Mouse (Mus musculus): Measurements from ENCODE around the gene Pik3cb. TPM values are rescaled to one million over a fixed set of nuclear protein-coding genes. Genes with fewer than 3 reads are reported as not detected.

Gene Pik3cb
- 3.2 and 4.3 TPM in 2 replicates for polyA plus RNA-seq (2015; fragmentation: Nextera tagmentation; extraction: Ambion mirVana)

GRCm38 (mm10) chr9:99140063-99140882 is at the start of gene Pik3cb:
Pik3cb (minus strand) TSS chr9:99140621.
- Histone ChIP-seq H3K4me1 (replicated peaks) (peaks cover 22% of the 10 kb centered on the region), H3K27ac (peak within 1 kb of the TSS; percentile 97), H3K27me3 (0 out of 2 replicates have a peak, but pooled peaks cover 17% of the 10 kb centered on the region), H3K9ac (peak within 1 kb of the TSS; percentile 92), H3K4me2 (peak within 1 kb of the TSS; percentile 71), H3K9me3 (no peaks in the 10 kb centered on the region), H3K4me3 (peak within 1 kb of the TSS; percentile 80), H3K36me3 (no peaks in the 10 kb centered on the region)
- peak; percentile 95 for ATAC-seq (ENCODE audit: low FRiP score)
- WGBS, result under 1% methylated on average over 69 of the region's 77 CpGs

- no peak overlapping the region for H3K27ac ChIP-seq
- peaks cover 4% of the 10 kb centered on the region; the same call in 1 of the 2 replicates for H3K4me1 ChIP-seq (replicated peaks)
- H3K9me3 ChIP-seq, result no peaks in the 10 kb centered on the region
- no peak overlapping the region for H3K9ac ChIP-seq
- no peak overlapping the region for H3K4me2 ChIP-seq
- WGBS, result 89% methylated on average over 8 of the region's 8 CpGs
- no peaks in the 10 kb centered on the region for H3K27me3 ChIP-seq
- H3K4me3 ChIP-seq, result no peak overlapping the region
- no peak for ATAC-seq (ENCODE audit: low FRiP score)
- H3K36me3 ChIP-seq, result no peaks in the 10 kb centered on the region
Observed at GRCm38 (mm10) chr9:99183043-99183670, 42.7 kb upstream of the Pik3cb start.

GRCm38 (mm10) chr9:99182121-99182520 is 41.7 kb upstream of the Pik3cb start:
- Histone ChIP-seq H3K4me2 (no peak overlapping the region), H3K27ac (no peak overlapping the region), H3K9me3 (no peaks in the 10 kb centered on the region), H3K36me3 (no peaks in the 10 kb centered on the region), H3K4me1 (replicated peaks) (peaks cover 4% of the 10 kb centered on the region; the same call in 1 of the 2 replicates), H3K9ac (no peak overlapping the region), H3K4me3 (no peak overlapping the region), H3K27me3 (no peaks in the 10 kb centered on the region)
- 92% methylated on average over 7 of the region's 7 CpGs for WGBS
- no peak for ATAC-seq (ENCODE audit: low FRiP score)

GRCm38 (mm10) chr9:99180272-99180671 is 39.9 kb upstream of the Pik3cb start:
- Histone ChIP-seq H3K4me2 (no peak overlapping the region), H3K27ac (no peak overlapping the region), H3K9ac (no peak overlapping the region), H3K9me3 (no peaks in the 10 kb centered on the region), H3K36me3 (no peaks in the 10 kb centered on the region), H3K4me3 (no peak overlapping the region), H3K4me1 (replicated peaks) (peaks cover 4% of the 10 kb centered on the region; the same call in 1 of the 2 replicates), H3K27me3 (no peaks in the 10 kb centered on the region)
- ATAC-seq (ENCODE audit: low FRiP score), result no peak
- 55% methylated on average over 8 of the region's 8 CpGs for WGBS

GRCm38 (mm10) chr9:99178736-99179135 is 38.3 kb upstream of the Pik3cb start:
- 91% methylated on average over 3 of the region's 3 CpGs for WGBS
- Histone ChIP-seq H3K9ac (no peak overlapping the region), H3K4me1 (replicated peaks) (peaks cover 4% of the 10 kb centered on the region; the same call in 1 of the 2 replicates), H3K27ac (no peak overlapping the region), H3K9me3 (no peaks in the 10 kb centered on the region), H3K27me3 (no peaks in the 10 kb centered on the region), H3K4me3 (no peak overlapping the region), H3K36me3 (no peaks in the 10 kb centered on the region), H3K4me2 (no peak overlapping the region)
- ATAC-seq (ENCODE audit: low FRiP score), result no peak

- Histone ChIP-seq H3K36me3 (no peaks in the 10 kb centered on the region), H3K4me3 (no peak overlapping the region), H3K4me1 (replicated peaks) (peaks cover 7% of the 10 kb centered on the region; the same call in 1 of the 2 replicates), H3K9ac (no peak overlapping the region), H3K27ac (no peak overlapping the region), H3K9me3 (no peaks in the 10 kb centered on the region), H3K4me2 (no peak overlapping the region), H3K27me3 (no peaks in the 10 kb centered on the region)
- no peak for ATAC-seq (ENCODE audit: low FRiP score)
- WGBS, result 94% methylated on average over 6 of the region's 6 CpGs
Observed at GRCm38 (mm10) chr9:99175774-99176173, 35.4 kb upstream of the Pik3cb start.

- Histone ChIP-seq H3K9ac (no peak overlapping the region), H3K4me3 (no peak overlapping the region), H3K4me1 (replicated peaks) (0 out of 2 replicates have a peak, but pooled peaks cover 3% of the 10 kb centered on the region), H3K9me3 (no peaks in the 10 kb centered on the region), H3K27ac (no peak overlapping the region), H3K27me3 (no peaks in the 10 kb centered on the region), H3K4me2 (no peak overlapping the region), H3K36me3 (no peaks in the 10 kb centered on the region)
- 82% methylated on average over 2 of the region's 2 CpGs for WGBS
- ATAC-seq (ENCODE audit: low FRiP score), result no peak
Observed at GRCm38 (mm10) chr9:99172811-99173210, 32.4 kb upstream of the Pik3cb start.

GRCm38 (mm10) chr9:99171186-99171585 is 30.8 kb upstream of the Pik3cb start:
- Histone ChIP-seq H3K4me3 (no peak overlapping the region), H3K4me2 (no peak overlapping the region), H3K9ac (no peak overlapping the region), H3K36me3 (no peaks in the 10 kb centered on the region), H3K4me1 (replicated peaks) (0 out of 2 replicates have a peak, but pooled peaks cover 3% of the 10 kb centered on the region), H3K9me3 (no peaks in the 10 kb centered on the region), H3K27ac (no peak overlapping the region), H3K27me3 (no peaks in the 10 kb centered on the region)
- 63% methylated on average over 10 of the region's 10 CpGs for WGBS
- ATAC-seq (ENCODE audit: low FRiP score), result no peak

- Histone ChIP-seq H3K9me3 (no peaks in the 10 kb centered on the region), H3K36me3 (no peaks in the 10 kb centered on the region), H3K4me3 (no peak overlapping the region), H3K9ac (no peak overlapping the region), H3K27me3 (0 out of 2 replicates have a peak, but pooled peaks cover 2% of the 10 kb centered on the region), H3K4me2 (no peak overlapping the region), H3K27ac (no peak overlapping the region), H3K4me1 (replicated peaks) (0 out of 2 replicates have a peak, but pooled peaks cover 3% of the 10 kb centered on the region)
- no peak for ATAC-seq (ENCODE audit: low FRiP score)
- 79% methylated on average over 4 of the region's 4 CpGs for WGBS
Observed at GRCm38 (mm10) chr9:99169029-99169428, 28.6 kb upstream of the Pik3cb start.

GRCm38 (mm10) chr9:99166946-99167345 is 26.5 kb upstream of the Pik3cb start:
- Histone ChIP-seq H3K4me3 (no peak overlapping the region), H3K27me3 (0 out of 2 replicates have a peak, but pooled peaks cover 2% of the 10 kb centered on the region), H3K36me3 (no peaks in the 10 kb centered on the region), H3K4me1 (replicated peaks) (peaks cover 8% of the 10 kb centered on the region; the same call in 1 of the 2 replicates), H3K9ac (no peak overlapping the region), H3K9me3 (no peaks in the 10 kb centered on the region), H3K4me2 (no peak overlapping the region), H3K27ac (no peak overlapping the region)
- ATAC-seq (ENCODE audit: low FRiP score), result no peak
- WGBS, result 66% methylated on average over 5 of the region's 5 CpGs

GRCm38 (mm10) chr9:99165956-99166355 is 25.5 kb upstream of the Pik3cb start:
- no peak for ATAC-seq (ENCODE audit: low FRiP score)
- no peaks in the 10 kb centered on the region for H3K36me3 ChIP-seq
- H3K4me2 ChIP-seq, result no peak overlapping the region
- no peak overlapping the region for H3K4me3 ChIP-seq
- no peak overlapping the region for H3K27ac ChIP-seq
- WGBS, result 79% methylated on average over 6 of the region's 6 CpGs
- 0 out of 2 replicates have a peak, but pooled peaks cover 2% of the 10 kb centered on the region for H3K27me3 ChIP-seq
- peaks cover 5% of the 10 kb centered on the region; the same call in 1 of the 2 replicates for H3K4me1 ChIP-seq (replicated peaks)
- no peaks in the 10 kb centered on the region for H3K9me3 ChIP-seq
- H3K9ac ChIP-seq, result no peak overlapping the region

GRCm38 (mm10) chr9:99164664-99165226 is 24.3 kb upstream of the Pik3cb start:
- ATAC-seq (ENCODE audit: low FRiP score), result no peak
- no peak overlapping the region for H3K27ac ChIP-seq
- peaks cover 5% of the 10 kb centered on the region; the same call in 1 of the 2 replicates for H3K4me1 ChIP-seq (replicated peaks)
- H3K27me3 ChIP-seq, result 0 out of 2 replicates have a peak, but pooled peaks cover 2% of the 10 kb centered on the region
- no peaks in the 10 kb centered on the region for H3K36me3 ChIP-seq
- H3K9ac ChIP-seq, result no peak overlapping the region
- WGBS, result 60% methylated on average over 3 of the region's 3 CpGs
- H3K4me2 ChIP-seq, result no peak overlapping the region
- no peak overlapping the region for H3K4me3 ChIP-seq
- no peaks in the 10 kb centered on the region for H3K9me3 ChIP-seq

Data from hindbrain, embryonic 13.5 days (tissue).